Mouse (Mus musculus) neural tube, embryonic 10.5 days (tissue): ENCODE measurements around the gene Xrcc1.
A peak's percentile ranks its signal among the peaks of the same experiment; 100 is the strongest.

Source experiments
- DNase-seq: peaks from one replicate; pipeline ENCODE4 v3.0.0-alpha.2; 2017; ENCODE audit warnings: low spot score; ENCODE audit errors: extremely low spot score

Gene Xrcc1

DNA sequence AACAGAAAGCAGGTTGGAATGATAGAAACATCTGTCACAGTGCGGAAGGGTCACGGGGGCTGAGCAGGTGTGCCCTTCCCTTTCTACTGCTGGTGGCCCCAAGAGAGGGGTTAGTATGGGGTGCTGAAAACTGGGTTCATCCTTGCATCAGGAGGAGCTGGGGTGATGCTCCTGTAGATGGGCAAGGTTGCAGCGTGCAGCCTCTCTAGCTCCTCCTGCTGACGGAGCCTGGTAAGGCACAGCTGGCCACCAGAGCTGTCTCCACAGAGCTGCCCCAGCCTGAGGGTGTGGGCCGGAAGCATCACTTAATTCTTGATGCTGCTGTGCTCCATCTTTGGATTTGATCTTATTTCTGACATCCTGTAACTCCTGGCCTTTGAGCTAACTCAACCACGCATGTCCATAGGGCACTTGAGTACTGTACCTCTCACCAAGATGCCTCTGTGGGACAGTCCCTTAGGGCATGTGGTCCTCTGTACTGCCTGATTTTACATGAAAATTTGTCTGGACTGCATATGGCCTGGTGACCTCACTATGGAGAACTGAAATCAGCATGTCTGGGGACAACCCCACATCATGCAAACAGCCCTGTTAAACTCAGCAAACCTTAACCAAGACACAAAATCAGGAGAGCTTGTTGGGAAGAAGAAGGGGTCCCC lies 18.6 kb downstream of the Xrcc1 start:
- DNase-seq = peak; percentile 71

DNA sequence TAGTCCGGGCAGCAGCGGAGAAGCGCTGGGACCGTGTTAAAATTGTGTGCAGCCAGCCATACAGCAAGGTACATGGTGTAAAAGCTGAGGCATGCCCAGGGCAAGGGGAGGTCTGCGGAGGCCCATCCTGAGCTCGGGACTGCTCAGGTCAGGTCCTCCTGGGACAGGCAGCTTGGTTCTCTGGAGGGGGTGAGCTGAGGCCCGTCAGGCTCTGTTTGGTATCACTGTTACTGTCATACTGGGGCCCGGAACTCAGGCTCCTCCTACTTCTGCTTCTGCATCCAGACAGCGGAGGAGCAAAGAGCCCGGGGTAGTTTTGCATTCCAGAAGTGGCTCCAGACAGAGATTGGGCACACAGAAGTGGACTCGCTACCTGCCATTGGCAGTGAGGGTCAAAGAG lies 19.5 kb downstream of the Xrcc1 start:
- DNase-seq = no peak

- no peak for DNase-seq
Observed at GRCm38 (mm10) chr7:24566206-24566605, 20.1 kb downstream of the Xrcc1 start.

DNA sequence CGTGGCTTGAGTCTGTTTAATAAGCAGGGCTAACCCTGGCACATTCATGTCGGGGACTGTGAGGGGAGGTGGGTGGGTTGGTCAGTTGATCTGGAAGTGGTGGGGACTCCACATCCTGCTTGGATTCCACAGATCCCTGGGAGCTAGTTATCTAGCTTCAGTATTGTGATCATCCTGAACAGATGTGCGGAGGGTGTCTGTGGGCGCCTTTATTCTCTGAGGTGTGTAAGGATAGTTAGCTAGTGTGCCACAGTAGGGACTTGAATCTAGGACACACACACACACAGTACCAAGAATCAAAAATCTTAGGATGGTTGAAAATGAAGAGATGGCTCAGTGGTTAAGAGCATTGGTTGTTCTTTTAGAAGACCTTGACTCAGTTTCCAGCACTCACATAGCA lies 22.4 kb downstream of the Xrcc1 start:
- DNase-seq = no peak

DNA sequence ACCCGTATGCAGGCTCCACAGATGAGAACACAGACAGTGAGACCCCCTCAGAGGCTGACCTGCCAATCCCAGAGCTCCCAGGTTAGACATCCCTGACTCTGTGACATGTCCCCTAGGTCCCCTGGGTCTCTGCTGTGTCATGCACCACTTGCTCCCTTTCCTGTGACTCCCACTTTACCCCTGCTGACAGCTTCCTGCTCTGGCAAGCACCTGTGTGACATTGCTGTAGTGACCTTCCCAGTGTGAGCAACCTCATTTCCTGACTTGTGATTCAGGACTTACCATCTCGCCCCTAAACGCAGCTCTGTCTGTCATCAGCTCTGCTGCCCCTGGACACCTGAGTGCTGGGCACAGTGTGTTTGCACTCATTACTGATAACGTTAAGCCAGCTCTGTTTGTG lies 25.0 kb downstream of the Xrcc1 start:
- DNase-seq = no peak

- no peak for DNase-seq
Observed at GRCm38 (mm10) chr7:24572455-24572854, 26.4 kb downstream of the Xrcc1 start.

GRCm38 (mm10) chr7:24574224-24574796 lies 28.2 kb downstream of the Xrcc1 start:
- no peak for DNase-seq

GRCm38 (mm10) chr7:24577811-24578210 lies 31.7 kb downstream of the Xrcc1 start:
- DNase-seq = no peak

GRCm38 (mm10) chr7:24584876-24585275 lies 38.8 kb downstream of the Xrcc1 start:
- DNase-seq = no peak

DNA sequence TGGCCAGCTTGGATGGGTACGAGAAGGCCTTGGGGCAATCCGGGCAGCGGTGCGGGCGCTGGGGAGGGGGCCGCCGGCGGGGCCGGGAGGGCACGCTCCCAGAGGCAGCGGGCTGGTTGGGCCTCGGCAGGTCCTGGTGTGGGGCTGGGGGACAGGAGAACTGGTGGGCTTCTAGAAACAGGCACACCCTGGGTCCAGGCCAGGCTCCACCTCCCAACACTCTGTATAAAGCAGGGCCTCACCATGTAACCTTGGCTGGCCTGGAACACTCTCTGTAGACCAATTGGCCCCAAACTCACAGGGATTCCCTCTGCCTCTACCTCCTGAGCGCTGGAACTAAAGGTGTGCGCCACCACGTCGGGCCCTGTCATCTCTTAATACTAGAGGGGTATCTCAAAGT lies 39.9 kb downstream of the Xrcc1 start:
- no peak for DNase-seq

DNA sequence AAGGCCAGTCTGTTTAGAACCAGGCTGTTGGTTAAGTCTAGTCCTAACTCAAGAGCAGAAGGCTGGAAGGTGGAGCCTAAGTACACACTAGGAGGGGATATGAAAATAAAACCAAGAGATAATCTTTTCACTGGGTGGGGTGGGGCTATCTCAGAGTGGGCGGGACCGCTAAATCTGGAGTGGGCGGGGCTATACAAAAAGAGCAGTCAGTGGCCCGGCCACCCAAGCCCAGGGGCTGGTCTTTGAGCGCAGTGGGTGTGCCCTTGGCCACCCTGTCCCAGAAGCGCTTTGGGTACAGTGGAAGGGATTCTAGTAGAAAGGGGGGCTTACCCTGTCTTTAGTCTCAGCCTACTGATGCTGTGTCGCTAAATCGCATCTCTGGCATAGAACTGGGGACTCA lies 40.7 kb downstream of the Xrcc1 start:
- no peak for DNase-seq

- peak; percentile 75 for DNase-seq
Observed at GRCm38 (mm10) chr7:24587330-24588105, 41.4 kb downstream of the Xrcc1 start, which contains the start of the genes Ethe1 and Zfp575. TSS of gene Ethe1 (plus strand) at chr7:24587543. TSS of gene Zfp575 (minus strand) at chr7:24587641.

DNA sequence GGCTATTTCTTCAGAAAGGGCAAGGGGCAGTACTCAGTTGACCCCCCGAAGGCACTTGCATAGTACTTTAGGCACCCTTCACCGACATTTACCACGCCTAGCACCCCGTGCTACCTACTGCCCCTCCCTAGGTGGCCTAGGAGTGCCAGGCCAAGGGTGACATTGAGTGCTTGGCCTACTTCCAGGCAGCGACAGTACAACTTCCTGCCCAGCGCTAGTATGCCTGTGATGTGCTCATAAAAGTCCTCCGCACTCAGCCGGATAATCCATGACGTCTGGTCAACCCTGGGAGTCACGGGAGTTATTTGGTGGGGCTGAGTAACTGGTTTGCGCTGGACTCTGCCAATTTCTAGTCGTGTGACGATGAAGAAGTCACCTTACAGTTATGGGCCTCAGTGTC lies 42.2 kb downstream of the Xrcc1 start:
- no peak for DNase-seq

DNA sequence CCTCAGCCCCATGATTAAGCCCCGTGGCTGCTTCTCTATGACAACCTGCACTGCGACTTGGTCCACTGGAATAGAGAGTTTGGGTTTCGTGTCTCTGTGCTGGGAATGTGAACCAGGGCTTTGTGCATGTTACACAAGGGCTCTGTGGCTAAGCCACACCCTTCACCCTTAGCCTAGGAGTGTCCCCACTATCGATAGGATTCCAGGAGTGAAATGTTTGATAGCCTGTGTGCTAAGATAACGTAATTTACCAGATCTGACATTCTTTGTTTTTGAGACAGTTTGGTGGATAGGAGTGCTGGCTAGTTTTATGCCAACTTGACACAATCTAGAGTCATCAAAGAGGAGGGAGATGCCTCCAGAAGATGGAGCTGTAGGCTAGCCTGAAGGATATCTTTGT lies 45.6 kb downstream of the Xrcc1 start:
- no peak for DNase-seq

GRCm38 (mm10) chr7:24592163-24592562 lies 46.1 kb downstream of the Xrcc1 start:
- DNase-seq = no peak

- DNase-seq = no peak
Observed at GRCm38 (mm10) chr7:24592781-24593180, 46.7 kb downstream of the Xrcc1 start.

DNA sequence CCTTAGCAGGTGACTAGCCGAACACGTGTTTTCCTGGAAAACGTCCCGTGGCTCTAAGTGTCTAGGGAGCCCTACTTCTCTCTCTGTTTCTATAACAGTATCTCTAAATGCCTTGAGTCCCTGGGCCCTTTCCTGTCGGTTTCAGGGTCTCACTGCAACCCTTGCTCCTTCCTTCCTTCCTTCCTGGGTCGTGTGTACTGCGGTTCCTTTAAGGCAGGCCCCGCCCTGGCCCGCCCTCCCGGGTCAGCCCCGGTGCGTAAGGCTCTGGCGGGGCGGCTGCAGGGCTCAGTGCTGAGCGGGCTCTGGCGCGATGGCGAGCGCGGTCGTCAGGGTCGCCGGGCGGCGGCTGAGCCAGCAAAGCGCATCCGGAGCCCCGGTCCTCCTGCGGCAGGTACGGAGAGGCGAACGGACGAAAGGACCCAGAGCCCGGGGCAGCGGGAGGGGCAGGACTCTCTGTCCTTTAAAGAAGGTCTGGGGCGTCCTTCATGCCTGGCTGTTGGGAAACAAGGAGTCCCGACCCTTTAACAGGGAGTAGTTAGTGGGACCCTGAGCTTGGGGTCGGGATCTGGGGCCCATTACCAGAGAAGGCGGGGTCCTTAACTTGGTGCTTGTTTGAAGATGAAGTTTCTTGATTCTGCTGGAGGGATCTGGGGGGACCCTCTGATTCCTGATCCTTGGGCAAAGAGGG lies 47.7 kb downstream of the Xrcc1 start:
- peak; percentile 80 for DNase-seq

DNA sequence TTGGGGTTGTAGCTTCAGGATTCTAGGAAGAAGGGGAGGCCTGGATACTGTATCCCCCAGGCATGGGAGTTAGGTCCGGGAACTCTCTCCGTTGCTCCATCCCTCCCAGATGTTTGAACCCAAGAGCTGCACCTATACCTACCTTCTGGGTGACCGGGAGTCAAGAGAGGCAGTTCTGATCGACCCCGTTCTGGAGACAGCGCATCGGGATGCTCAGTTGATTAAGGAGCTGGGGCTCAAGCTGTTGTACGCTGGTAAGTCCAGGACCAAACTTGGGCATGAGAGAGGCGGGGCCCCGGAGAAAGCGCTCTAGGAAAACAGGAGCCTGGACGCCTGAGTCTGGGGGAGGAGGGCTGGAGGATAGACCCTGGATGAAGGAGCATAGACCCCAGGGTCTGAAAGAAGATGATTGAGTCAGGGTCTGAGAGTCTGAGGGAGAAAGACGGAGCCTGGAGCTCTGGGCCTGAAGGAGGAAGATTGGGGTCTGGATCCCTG lies 48.3 kb downstream of the Xrcc1 start:
- DNase-seq = peak; percentile 54

DNA sequence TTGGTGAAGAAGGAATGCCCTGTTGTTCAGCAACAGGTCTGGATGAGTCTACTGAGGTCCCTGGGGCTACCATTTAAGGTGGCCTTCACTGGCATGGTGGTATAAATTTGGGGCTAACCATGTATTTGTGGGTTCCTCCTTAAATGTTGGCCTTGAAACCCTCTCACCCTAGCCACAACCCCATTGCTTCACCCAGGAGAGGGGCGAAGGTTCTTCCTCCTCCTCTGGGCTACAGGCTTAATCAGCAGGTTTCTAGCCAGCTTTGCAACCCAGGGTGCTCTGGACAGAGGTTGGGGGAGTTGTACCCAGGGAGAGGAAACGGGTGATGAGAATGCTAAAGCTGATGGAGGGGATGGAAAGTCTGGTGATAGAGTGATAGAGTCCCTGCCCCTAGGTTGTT lies 49.4 kb downstream of the Xrcc1 start:
- no peak for DNase-seq

DNA sequence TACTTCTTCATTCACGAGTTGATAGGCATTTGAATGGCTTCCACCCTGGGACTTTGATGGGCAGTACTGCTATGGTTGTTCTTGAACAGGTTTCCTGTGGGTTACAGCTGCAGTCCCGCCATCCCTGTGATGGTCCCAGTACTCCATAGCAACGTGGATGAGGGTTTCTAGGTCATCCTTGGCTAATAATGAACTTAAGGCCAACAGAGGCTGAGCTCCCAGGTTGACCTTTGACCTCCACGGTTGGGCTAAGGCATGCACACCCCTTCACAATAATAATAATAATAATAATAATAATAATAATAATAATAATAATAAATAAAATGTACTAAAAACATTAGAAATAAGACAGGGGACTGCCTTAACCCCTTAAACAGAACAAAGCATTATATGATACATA lies 52.0 kb downstream of the Xrcc1 start:
- no peak for DNase-seq

GRCm38 (mm10) chr7:24599211-24600067 lies 53.4 kb downstream of the Xrcc1 start:
- DNase-seq = no peak
